14 mouse cellular contexts compared by ENCODE assay signal in genomic region chr6:92469456-92469855, GRCm38 (mm10).
DNase-seq lines count a peak whose midpoint lies in the region; ATAC-seq and TF ChIP-seq lines count a peak whose summit lies in the region.
"Had no signal": no experiment of that assay in that cellular context is flagged by ENCODE, and none has a peak within 500 bp of the region (broad histone marks: within the 10 kb centered on the region; RNA-seq: fewer than 3 reads in every experiment).

No protein-coding gene starts in this region.

- no peak overlapping the region for H3K9ac ChIP-seq in heart, embryonic 11.5 days (ENCODE audit: low read depth, low read length)
- no peak overlapping the region for H3K9ac ChIP-seq in kidney, embryonic 14.5 days (ENCODE audit: low read depth, low read length)
- H3K9ac ChIP-seq in lung, postnatal 0 days (replicated peaks; ENCODE audit: low read depth) = no peak overlapping the region
- no peak overlapping the region for H3K9ac ChIP-seq in stomach, postnatal 0 days (ENCODE audit: low read length)
- H3K9ac ChIP-seq in neural tube, embryonic 15.5 days (replicated peaks) = no peak overlapping the region
- H3K9ac ChIP-seq: liver, embryonic 14.5 days had no signal

- no peak overlapping the region for H3K4me2 ChIP-seq in heart, embryonic 11.5 days
- H3K4me2 ChIP-seq in kidney, embryonic 14.5 days (replicated peaks; ENCODE audit: low read depth, low read length) = no peak overlapping the region
- H3K4me2 ChIP-seq in lung, postnatal 0 days (replicated peaks; ENCODE audit: low read depth, low read length) = no peak overlapping the region
- H3K4me2 ChIP-seq in stomach, postnatal 0 days (replicated peaks; ENCODE audit: low read depth) = no peak overlapping the region
- H3K4me2 ChIP-seq in neural tube, embryonic 15.5 days = no peak overlapping the region

- H3K27ac ChIP-seq in heart, embryonic 11.5 days (ENCODE audit: low read depth, low read length) = 0 out of 2 replicates have a peak overlapping the region, but pooled peaks have one; percentile 59
- peak overlapping the region; percentile 42; the same call in 1 of the 2 replicates for H3K27ac ChIP-seq in kidney, embryonic 14.5 days (ENCODE audit: low read depth, low read length)
- H3K27ac ChIP-seq in lung, postnatal 0 days (ENCODE audit: low read length) = peak overlapping the region; percentile 64; the same call in 1 of the 2 replicates
- peak overlapping the region; percentile 85 for H3K27ac ChIP-seq in stomach, postnatal 0 days (replicated peaks)
- no peak overlapping the region for H3K27ac ChIP-seq in neural tube, embryonic 15.5 days (replicated peaks)
- H3K27ac ChIP-seq: liver, embryonic 14.5 days had no signal

- TF ChIP-seq EP300 in lung, postnatal 0 days (IDR thresholded peaks at IDR 0.05) = no peak
- no peak for TF ChIP-seq EP300 in stomach, postnatal 0 days (optimal IDR thresholded peaks at IDR 0.05)

- H3K36me3 ChIP-seq in heart, embryonic 11.5 days (ENCODE audit: control insufficient read depth, insufficient read depth, low read length) = no peaks in the 10 kb centered on the region
- H3K36me3 ChIP-seq in kidney, embryonic 14.5 days (ENCODE audit: control insufficient read depth, insufficient read depth, low read length) = no peaks in the 10 kb centered on the region
- no peaks in the 10 kb centered on the region for H3K36me3 ChIP-seq in lung, postnatal 0 days (ENCODE audit: insufficient read depth, low read length)
- H3K36me3 ChIP-seq in stomach, postnatal 0 days (ENCODE audit: control insufficient read depth, insufficient read depth, low read length) = no peaks in the 10 kb centered on the region
- H3K36me3 ChIP-seq in neural tube, embryonic 15.5 days = no peaks in the 10 kb centered on the region

- ATAC-seq in heart, embryonic 11.5 days (replicated peaks; ENCODE audit: insufficient number of reproducible peaks, low FRiP score, low TSS enrichment) = no peak
- ATAC-seq in kidney, embryonic 14.5 days (ENCODE audit: low FRiP score, low TSS enrichment) = no peak
- no peak for ATAC-seq in lung, postnatal 0 days
- ATAC-seq in stomach, postnatal 0 days (ENCODE audit: low FRiP score, low TSS enrichment) = no peak
- no peak for ATAC-seq in neural tube, embryonic 15.5 days (ENCODE audit: low FRiP score)

- WGBS in heart, embryonic 11.5 days (ENCODE audit: insufficient replicate concordance) = 62% methylated on average over 4 of the region's 4 CpGs
- 75% methylated on average over 4 of the region's 4 CpGs for WGBS in kidney, embryonic 14.5 days
- WGBS in lung, postnatal 0 days = 62% methylated on average over 4 of the region's 4 CpGs
- 61% methylated on average over 4 of the region's 4 CpGs for WGBS in stomach, postnatal 0 days
- WGBS in neural tube, embryonic 15.5 days = 81% methylated on average over 4 of the region's 4 CpGs

- peaks cover 33% of the 10 kb centered on the region for H3K4me1 ChIP-seq in heart, embryonic 11.5 days (ENCODE audit: control insufficient read depth, insufficient read depth, low read length)
- peaks cover 18% of the 10 kb centered on the region; the same call in 1 of the 2 replicates for H3K4me1 ChIP-seq in kidney, embryonic 14.5 days (ENCODE audit: control insufficient read depth, insufficient read depth, low read length)
- H3K4me1 ChIP-seq in lung, postnatal 0 days (ENCODE audit: insufficient read depth, low read depth, low read length) = peaks cover 16% of the 10 kb centered on the region; the same call in 1 of the 2 replicates
- H3K4me1 ChIP-seq in stomach, postnatal 0 days (replicated peaks; ENCODE audit: control insufficient read depth, insufficient read depth) = peaks cover 7% of the 10 kb centered on the region
- peaks cover 60% of the 10 kb centered on the region for H3K4me1 ChIP-seq in neural tube, embryonic 15.5 days

- no peak for TF ChIP-seq CTCF in lung, postnatal 0 days (IDR thresholded peaks at IDR 0.05)
- no peak for TF ChIP-seq CTCF in stomach, postnatal 0 days (IDR thresholded peaks at IDR 0.05; ENCODE audit: low read depth)

- DNase-seq in heart, adult 9 months (ENCODE audit: low spot score in 2 of 2) = no peak
- no peak for DNase-seq in kidney, adult 9 months
- DNase-seq in lung, postnatal 0 days (ENCODE audit: low spot score) = no peak
- DNase-seq in lung, adult 18-20 months = no peak
- DNase-seq in stomach, postnatal 0 days (ENCODE audit: low spot score) = no peak
- DNase-seq: B cell, adult 2 months; cerebellum, adult 8-10 months; embryo, embryonic 11 days; right cerebral cortex, adult 18-20 months; spleen, adult 18-20 months had no signal

- no peaks in the 10 kb centered on the region for H3K9me3 ChIP-seq in heart, embryonic 11.5 days (replicated peaks; ENCODE audit: control insufficient read depth, low read length)
- H3K9me3 ChIP-seq in kidney, embryonic 14.5 days (ENCODE audit: control insufficient read depth, low read length) = no peaks in the 10 kb centered on the region
- H3K9me3 ChIP-seq in lung, postnatal 0 days (ENCODE audit: low read length) = no peaks in the 10 kb centered on the region
- H3K9me3 ChIP-seq in stomach, postnatal 0 days (ENCODE audit: control insufficient read depth, low read length) = no peaks in the 10 kb centered on the region
- no peaks in the 10 kb centered on the region for H3K9me3 ChIP-seq in neural tube, embryonic 15.5 days (replicated peaks)

- H3K27me3 ChIP-seq in heart, embryonic 11.5 days (ENCODE audit: control insufficient read depth, insufficient read depth, low read length) = no peaks in the 10 kb centered on the region
- no peaks in the 10 kb centered on the region for H3K27me3 ChIP-seq in kidney, embryonic 14.5 days (ENCODE audit: control insufficient read depth, insufficient read depth, low read length)
- no peaks in the 10 kb centered on the region for H3K27me3 ChIP-seq in lung, postnatal 0 days (replicated peaks; ENCODE audit: insufficient read depth, low read length)
- H3K27me3 ChIP-seq in stomach, postnatal 0 days (ENCODE audit: control insufficient read depth, insufficient read depth, low read length) = no peaks in the 10 kb centered on the region
- no peaks in the 10 kb centered on the region for H3K27me3 ChIP-seq in neural tube, embryonic 15.5 days (replicated peaks)

- H3K4me3 ChIP-seq in heart, embryonic 11.5 days (ENCODE audit: low read depth, low read length) = no peak overlapping the region
- H3K4me3 ChIP-seq in kidney, embryonic 14.5 days (ENCODE audit: low read length) = no peak overlapping the region
- no peak overlapping the region for H3K4me3 ChIP-seq in lung, postnatal 0 days (ENCODE audit: low read depth, low read length)
- no peak overlapping the region for H3K4me3 ChIP-seq in stomach, postnatal 0 days (ENCODE audit: low read depth, low read length)
- H3K4me3 ChIP-seq in neural tube, embryonic 15.5 days (replicated peaks) = no peak overlapping the region
